Mouse (Mus musculus) embryonic fibroblast, embryonic 13.5 days (primary cell): ENCODE measurements at regions not wholly inside any gene's neighbourhood (a gene's known extent, or its start where the extent isn't known, plus 50 kb on each side); places are given as distances from the start of the nearest gene placed in this dataset.

Experiments
- CTCF ChIP-seq: IDR thresholded peaks from 2 replicates; pipeline ENCODE4 v1.5.1; 2011; ENCODE audit warnings: mild to moderate bottlenecking, control low read depth, low read length, moderate library complexity, borderline replicate concordance; ENCODE audit not compliant: insufficient read depth
- POLR2A ChIP-seq: IDR thresholded peaks from 2 replicates; pipeline ENCODE4 v1.6.1; 2011; ENCODE audit warnings: low read depth, mild to moderate bottlenecking, control low read depth, low read length, moderate library complexity

DNA sequence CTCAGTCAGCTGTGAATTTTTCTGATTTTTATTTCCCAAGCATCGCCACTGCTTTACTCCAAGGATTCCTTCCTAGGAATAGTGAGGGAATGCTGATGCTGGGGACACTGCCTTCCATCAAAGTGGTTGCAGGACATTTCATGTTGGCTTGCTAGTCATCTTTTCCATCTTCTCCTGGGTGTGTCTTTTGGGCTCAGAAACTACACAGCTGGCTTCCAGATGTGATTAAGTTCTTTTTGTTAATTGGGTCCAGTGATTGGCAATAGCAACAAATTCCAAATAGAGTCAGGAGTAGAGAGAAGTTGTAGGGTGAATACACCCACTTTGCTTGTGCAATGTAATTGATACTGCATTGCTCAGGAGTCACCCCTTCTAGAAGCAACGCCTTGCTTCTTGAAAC is 961.3 kb downstream of the Slc22a22 start:
- no peak for TF ChIP-seq CTCF
- no peak for TF ChIP-seq POLR2A
